Mouse (Mus musculus): ENCODE data around the gene Msmp. TPM values are rescaled to one million over a fixed set of nuclear protein-coding genes. Genes with fewer than 3 reads are reported as not detected.

Msmp gene
- polyA plus RNA-seq, 1 experiment from 2014 or later = 1.6 TPM

GRCm38 (mm10) chr4:43591543-43591942, 7.2 kb upstream of the Msmp start:
- Histone ChIP-seq H3K27me3 (no peaks in the 10 kb centered on the region), H3K9ac (no peak overlapping the region), H3K27ac (replicated peaks) (no peak overlapping the region), H3K4me1 (no peaks in the 10 kb centered on the region), H3K36me3 (no peaks in the 10 kb centered on the region), H3K9me3 (replicated peaks) (no peaks in the 10 kb centered on the region), H3K4me2 (replicated peaks) (no peak overlapping the region), H3K4me3 (replicated peaks) (no peak overlapping the region)
- no peak for ATAC-seq (ENCODE audit: insufficient number of reproducible peaks, low FRiP score, low TSS enrichment, low read depth)
- 76% methylated on average over 5 of the region's 5 CpGs for WGBS

- Histone ChIP-seq H3K4me2 (replicated peaks) (no peak overlapping the region), H3K27ac (replicated peaks) (no peak overlapping the region), H3K9me3 (replicated peaks) (no peaks in the 10 kb centered on the region), H3K27me3 (no peaks in the 10 kb centered on the region), H3K4me1 (no peaks in the 10 kb centered on the region), H3K4me3 (replicated peaks) (no peak overlapping the region), H3K9ac (no peak overlapping the region), H3K36me3 (peaks cover 24% of the 10 kb centered on the region)
- no peak for ATAC-seq (ENCODE audit: insufficient number of reproducible peaks, low FRiP score, low TSS enrichment, low read depth)
- 28% methylated on average over 7 of the region's 7 CpGs for WGBS
Measured at GRCm38 (mm10) chr4:43587681-43588080, 3.4 kb upstream of the Msmp start.

GRCm38 (mm10) chr4:43586411-43586810, 2.1 kb upstream of the Msmp start:
- ATAC-seq (ENCODE audit: insufficient number of reproducible peaks, low FRiP score, low TSS enrichment, low read depth) = peak; percentile 45; the same call in 1 of the 2 replicates
- no peak overlapping the region for H3K9ac ChIP-seq

GRCm38 (mm10) chr4:43585682-43586081, 1.4 kb upstream of the Msmp start:
- ATAC-seq (ENCODE audit: insufficient number of reproducible peaks, low FRiP score, low TSS enrichment, low read depth) = no peak
- Histone ChIP-seq H3K4me3 (replicated peaks) (no peak overlapping the region), H3K36me3 (peaks cover 44% of the 10 kb centered on the region), H3K9ac (no peak overlapping the region), H3K27ac (replicated peaks) (no peak overlapping the region), H3K9me3 (replicated peaks) (no peaks in the 10 kb centered on the region), H3K4me2 (replicated peaks) (no peak overlapping the region), H3K27me3 (no peaks in the 10 kb centered on the region), H3K4me1 (no peaks in the 10 kb centered on the region)
- 26% methylated on average over 10 of the region's 10 CpGs for WGBS

More at GRCm38 (mm10) chr4:43586411-43586810, 2.1 kb upstream of the Msmp start:
- Histone ChIP-seq H3K9me3 (replicated peaks) (no peaks in the 10 kb centered on the region), H3K4me3 (replicated peaks) (no peak overlapping the region), H3K4me1 (no peaks in the 10 kb centered on the region), H3K36me3 (peaks cover 36% of the 10 kb centered on the region), H3K27me3 (no peaks in the 10 kb centered on the region), H3K27ac (replicated peaks) (no peak overlapping the region), H3K4me2 (replicated peaks) (no peak overlapping the region)
- 73% methylated on average over 8 of the region's 8 CpGs for WGBS

GRCm38 (mm10) chr4:43583421-43583820, 873 bp downstream of the Msmp start:
- Histone ChIP-seq H3K36me3 (peaks cover 48% of the 10 kb centered on the region), H3K27me3 (no peaks in the 10 kb centered on the region), H3K9ac (no peak overlapping the region), H3K9me3 (replicated peaks) (no peaks in the 10 kb centered on the region), H3K27ac (replicated peaks) (no peak overlapping the region), H3K4me3 (replicated peaks) (no peak overlapping the region), H3K4me1 (peaks cover 12% of the 10 kb centered on the region), H3K4me2 (replicated peaks) (no peak overlapping the region)
- no peak for ATAC-seq (ENCODE audit: insufficient number of reproducible peaks, low FRiP score, low TSS enrichment, low read depth)
- 79% methylated on average over 7 of the region's 7 CpGs for WGBS

- no peak for ATAC-seq (ENCODE audit: insufficient number of reproducible peaks, low FRiP score, low TSS enrichment, low read depth)
- H3K27me3 ChIP-seq = no peaks in the 10 kb centered on the region
- no peak overlapping the region for H3K9ac ChIP-seq
- no peak overlapping the region for H3K27ac ChIP-seq (replicated peaks)
- 87% methylated on average over 5 of the region's 5 CpGs for WGBS
- no peak overlapping the region for H3K4me3 ChIP-seq (replicated peaks)
- peaks cover 20% of the 10 kb centered on the region for H3K4me1 ChIP-seq
- no peak overlapping the region for H3K4me2 ChIP-seq (replicated peaks)
- peaks cover 48% of the 10 kb centered on the region for H3K36me3 ChIP-seq
- no peaks in the 10 kb centered on the region for H3K9me3 ChIP-seq (replicated peaks)
Measured at GRCm38 (mm10) chr4:43582241-43582640, 2.1 kb downstream of the Msmp start.

GRCm38 (mm10) chr4:43581381-43581780, 2.9 kb downstream of the Msmp start:
- Histone ChIP-seq H3K36me3 (peaks cover 48% of the 10 kb centered on the region), H3K27ac (replicated peaks) (no peak overlapping the region), H3K4me1 (peaks cover 29% of the 10 kb centered on the region), H3K4me3 (replicated peaks) (no peak overlapping the region), H3K4me2 (replicated peaks) (no peak overlapping the region), H3K9ac (no peak overlapping the region), H3K9me3 (replicated peaks) (no peaks in the 10 kb centered on the region), H3K27me3 (no peaks in the 10 kb centered on the region)
- WGBS = 91% methylated on average over 12 of the region's 12 CpGs
- no peak for ATAC-seq (ENCODE audit: insufficient number of reproducible peaks, low FRiP score, low TSS enrichment, low read depth)

- 95% methylated on average over 5 of the region's 5 CpGs for WGBS
- no peak for ATAC-seq (ENCODE audit: insufficient number of reproducible peaks, low FRiP score, low TSS enrichment, low read depth)
- no peak overlapping the region for H3K27ac ChIP-seq (replicated peaks)
- H3K4me3 ChIP-seq (replicated peaks) = no peak overlapping the region
- H3K9ac ChIP-seq = no peak overlapping the region
- H3K4me2 ChIP-seq (replicated peaks) = no peak overlapping the region
- peaks cover 35% of the 10 kb centered on the region for H3K4me1 ChIP-seq
- H3K27me3 ChIP-seq = no peaks in the 10 kb centered on the region
- no peaks in the 10 kb centered on the region for H3K9me3 ChIP-seq (replicated peaks)
- peaks cover 48% of the 10 kb centered on the region for H3K36me3 ChIP-seq
Measured at GRCm38 (mm10) chr4:43580721-43581120, 3.6 kb downstream of the Msmp start.

GRCm38 (mm10) chr4:43579731-43580130, 4.6 kb downstream of the Msmp start:
- no peak overlapping the region for H3K27ac ChIP-seq (replicated peaks)
- H3K4me3 ChIP-seq (replicated peaks) = peak overlapping the region; percentile 92
- H3K9ac ChIP-seq = peak overlapping the region; percentile 87; the same call in 1 of the 2 replicates
- H3K4me2 ChIP-seq (replicated peaks) = peak overlapping the region; percentile 93
- no peak for ATAC-seq (ENCODE audit: insufficient number of reproducible peaks, low FRiP score, low TSS enrichment, low read depth)
- H3K4me1 ChIP-seq = peaks cover 37% of the 10 kb centered on the region
- no peaks in the 10 kb centered on the region for H3K9me3 ChIP-seq (replicated peaks)
- H3K27me3 ChIP-seq = no peaks in the 10 kb centered on the region
- peaks cover 45% of the 10 kb centered on the region for H3K36me3 ChIP-seq
- 81% methylated on average over 6 of the region's 6 CpGs for WGBS

GRCm38 (mm10) chr4:43579256-43579655, 5.0 kb downstream of the Msmp start:
- ATAC-seq (ENCODE audit: insufficient number of reproducible peaks, low FRiP score, low TSS enrichment, low read depth) = no peak
- H3K27me3 ChIP-seq = no peaks in the 10 kb centered on the region
- H3K27ac ChIP-seq (replicated peaks) = peak overlapping the region; percentile 91
- 5% methylated on average over 10 of the region's 10 CpGs for WGBS
- peak overlapping the region; percentile 93 for H3K4me2 ChIP-seq (replicated peaks)
- peaks cover 41% of the 10 kb centered on the region for H3K36me3 ChIP-seq
- peak overlapping the region; percentile 92 for H3K4me3 ChIP-seq (replicated peaks)
- H3K9ac ChIP-seq = peak overlapping the region; percentile 87
- peaks cover 37% of the 10 kb centered on the region for H3K4me1 ChIP-seq
- H3K9me3 ChIP-seq (replicated peaks) = no peaks in the 10 kb centered on the region

- under 1% methylated on average over 76 of the region's 76 CpGs for WGBS
- Histone ChIP-seq H3K27ac (replicated peaks) (peak within 1 kb of the TSS; percentile 91), H3K27me3 (no peaks in the 10 kb centered on the region), H3K9me3 (replicated peaks) (no peaks in the 10 kb centered on the region), H3K4me3 (replicated peaks) (peak within 1 kb of the TSS; percentile 92), H3K36me3 (peaks cover 39% of the 10 kb centered on the region), H3K9ac (peak within 1 kb of the TSS; percentile 87), H3K4me2 (replicated peaks) (peak within 1 kb of the TSS; percentile 93), H3K4me1 (peaks cover 37% of the 10 kb centered on the region)
- peak; percentile 92 for ATAC-seq (ENCODE audit: insufficient number of reproducible peaks, low FRiP score, low TSS enrichment, low read depth)
Measured at GRCm38 (mm10) chr4:43578376-43579204, 5.7 kb downstream of the Msmp start, which contains the start of the genes Rgp1 and Gba2. Gene Rgp1, plus strand, starts transcription at chr4:43578715. Gene Gba2, minus strand, starts transcription at chr4:43578873.

All from embryonic facial prominence, embryonic 15.5 days (tissue).